In the genomic region with DNA sequence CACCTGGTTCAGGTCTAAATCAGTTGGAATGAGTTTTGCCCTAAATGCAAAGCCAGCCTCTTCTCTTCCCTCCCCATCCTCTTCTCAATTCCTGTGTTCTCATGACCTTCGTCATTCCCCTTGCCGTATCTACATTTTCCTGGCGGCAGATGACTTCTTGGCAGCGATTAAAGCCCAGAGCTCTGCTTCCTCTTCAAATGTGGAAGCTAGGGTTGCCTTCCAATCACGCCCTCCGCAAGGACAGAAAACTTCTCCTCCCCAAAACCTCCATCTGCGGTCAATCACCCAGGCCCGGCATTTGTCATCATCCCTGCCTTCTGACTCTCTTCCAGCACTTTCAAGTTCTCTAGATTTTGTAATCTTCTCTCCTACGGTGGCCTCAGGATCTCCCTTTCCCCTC, we compare ENCODE assay signal across 21 mouse cellular contexts.
DNase-seq lines count a peak whose midpoint lies in the region; ATAC-seq and TF ChIP-seq lines count a peak whose summit lies in the region.
"Had no signal": no experiment of that assay in that cellular context is flagged by ENCODE, and none has a peak within 500 bp of the region (broad histone marks: within the 10 kb centered on the region; RNA-seq: fewer than 3 reads in every experiment).

No protein-coding gene starts in this region.

- H3K27ac ChIP-seq in heart, embryonic 11.5 days (ENCODE audit: low read depth, low read length): no peak overlapping the region
- no peak overlapping the region for H3K27ac ChIP-seq in heart, postnatal 0 days (ENCODE audit: low read depth)
- H3K27ac ChIP-seq: embryonic facial prominence, embryonic 10.5 days; forebrain, embryonic 13.5 days; gastrocnemius, adult 2 months; heart, embryonic 13.5 days; hindbrain, embryonic 10.5 days; hindbrain, embryonic 14.5 days; intestine, embryonic 15.5 days had no signal

- no peaks in the 10 kb centered on the region for H3K27me3 ChIP-seq in heart, embryonic 11.5 days (ENCODE audit: control insufficient read depth, insufficient read depth, low read length)
- H3K27me3 ChIP-seq in heart, postnatal 0 days (ENCODE audit: control insufficient read depth, insufficient read depth, low read length): no peaks in the 10 kb centered on the region
- H3K27me3 ChIP-seq: heart, embryonic 13.5 days; intestine, embryonic 15.5 days; Patski had no signal

- TF ChIP-seq EP300 in heart, postnatal 0 days (IDR thresholded peaks at IDR 0.05; ENCODE audit: low read depth): no peak

- H3K4me1 ChIP-seq in heart, embryonic 11.5 days (ENCODE audit: control insufficient read depth, insufficient read depth, low read length): no peaks in the 10 kb centered on the region
- no peaks in the 10 kb centered on the region for H3K4me1 ChIP-seq in heart, postnatal 0 days (ENCODE audit: control insufficient read depth, insufficient read depth)
- H3K4me1 ChIP-seq: forebrain, embryonic 13.5 days; heart, embryonic 13.5 days; hindbrain, embryonic 10.5 days; intestine, embryonic 15.5 days had no signal

- TF ChIP-seq CTCF in heart, postnatal 0 days (IDR thresholded peaks at IDR 0.05; ENCODE audit: low read depth): no peak

- DNase-seq in heart, adult 18-20 months: peak; percentile 50 to 58
- peak; percentile 16 for DNase-seq in heart, adult 8-10 months (ENCODE audit: low spot score)
- peak; percentile 60 for DNase-seq in heart, postnatal 0 days (ENCODE audit: low spot score)
- DNase-seq in heart, postnatal 36 days: peak; percentile 21 to 32
- DNase-seq in spleen, adult 12 weeks (ENCODE audit: low spot score): no peak
- DNase-seq in gastrocnemius, postnatal 4 days (ENCODE audit: low spot score in 2 of 2): no peak
- DNase-seq: adrenal gland, postnatal 14 days; cerebellum, adult 18-20 months; cerebellum, postnatal 10 days; gastrocnemius, adult 2 months; gastrocnemius, postnatal 25 days; kidney, adult 18-20 months had no signal

- no peak for ATAC-seq in heart, embryonic 11.5 days (replicated peaks; ENCODE audit: insufficient number of reproducible peaks, low FRiP score, low TSS enrichment)
- ATAC-seq in heart, postnatal 0 days (ENCODE audit: insufficient read depth, low read depth): peak; percentile 33; the same call in 1 of the 2 replicates
- ATAC-seq: activated CD4-positive, CD25-positive, alpha-beta regulatory T cell, adult 4 months; forebrain, embryonic 13.5 days; intestine, embryonic 15.5 days; Patski had no signal

- no peaks in the 10 kb centered on the region for H3K36me3 ChIP-seq in heart, embryonic 11.5 days (ENCODE audit: control insufficient read depth, insufficient read depth, low read length)
- H3K36me3 ChIP-seq in heart, postnatal 0 days (replicated peaks; ENCODE audit: control insufficient read depth, insufficient read depth, low read length): no peaks in the 10 kb centered on the region
- H3K36me3 ChIP-seq: embryonic facial prominence, embryonic 10.5 days; heart, embryonic 13.5 days; hindbrain, embryonic 10.5 days; intestine, embryonic 15.5 days had no signal

- WGBS in heart, embryonic 11.5 days (ENCODE audit: insufficient replicate concordance): 76% methylated on average over 9 of the region's 9 CpGs
- WGBS in heart, postnatal 0 days: 56% methylated on average over 9 of the region's 9 CpGs

- H3K4me3 ChIP-seq in heart, embryonic 11.5 days (ENCODE audit: low read depth, low read length): no peak overlapping the region
- H3K4me3 ChIP-seq in heart, postnatal 0 days (ENCODE audit: low read depth, low read length): no peak overlapping the region
- H3K4me3 ChIP-seq: embryonic facial prominence, embryonic 10.5 days; forebrain, embryonic 13.5 days; gastrocnemius, adult 2 months; heart, embryonic 13.5 days; hindbrain, embryonic 10.5 days; intestine, embryonic 15.5 days had no signal

- no peak overlapping the region for H3K9ac ChIP-seq in heart, embryonic 11.5 days (ENCODE audit: low read depth, low read length)
- H3K9ac ChIP-seq in heart, postnatal 0 days (replicated peaks; ENCODE audit: low read depth, low read length): no peak overlapping the region
- H3K9ac ChIP-seq: forebrain, embryonic 13.5 days; heart, embryonic 13.5 days; hindbrain, embryonic 14.5 days; intestine, embryonic 15.5 days had no signal

- intact Hi-C loops in heart, postnatal 36 days (cut with DNase I): no loop called here

- H3K9me3 ChIP-seq in heart, embryonic 11.5 days (replicated peaks; ENCODE audit: control insufficient read depth, low read length): no peaks in the 10 kb centered on the region
- H3K9me3 ChIP-seq in heart, postnatal 0 days (replicated peaks; ENCODE audit: control insufficient read depth, low read length): no peaks in the 10 kb centered on the region
- H3K9me3 ChIP-seq: embryonic facial prominence, embryonic 10.5 days; forebrain, embryonic 13.5 days; heart, embryonic 13.5 days; hindbrain, embryonic 10.5 days; intestine, embryonic 15.5 days had no signal

- no peak overlapping the region for H3K4me2 ChIP-seq in heart, embryonic 11.5 days
- no peak overlapping the region; the same call in 1 of the 2 replicates for H3K4me2 ChIP-seq in heart, postnatal 0 days (ENCODE audit: low read depth, low read length)
- H3K4me2 ChIP-seq: forebrain, embryonic 13.5 days; heart, embryonic 13.5 days; hindbrain, embryonic 14.5 days; intestine, embryonic 15.5 days had no signal

Comparison
In these comparisons a context has a peak if more than half of its experiments do, and no peak if none do; other contexts are left out.
1. DNase-seq: peak in heart, adult 18-20 months (2 of 2), heart, adult 8-10 months (single experiment), heart, postnatal 0 days (single experiment) and heart, postnatal 36 days (2 of 2); none in spleen, adult 12 weeks (single experiment) and gastrocnemius, postnatal 4 days (0 of 2).